Comparison of ENCODE assay signal across 8 mouse cellular contexts in genomic region chr3:142881872-142882623, GRCm38 (mm10). TPM values are rescaled to one million over a fixed set of nuclear protein-coding genes. Genes with fewer than 3 reads are reported as not detected.
DNase-seq lines count a peak whose midpoint lies in the region; ATAC-seq lines count a peak whose summit lies in the region.

TSS of gene Pkn2 (minus strand) at chr3:142882004.

- H3K9ac ChIP-seq in hindbrain, embryonic 15.5 days: peak within 1 kb of the TSS; percentile 93

- H3K4me2 ChIP-seq in hindbrain, embryonic 15.5 days: peak within 1 kb of the TSS; percentile 71

- H3K36me3 ChIP-seq in hindbrain, embryonic 15.5 days: no peaks in the 10 kb centered on the region

- H3K9me3 ChIP-seq in hindbrain, embryonic 15.5 days: no peaks in the 10 kb centered on the region

- under 1% methylated on average over 77 of the region's 84 CpGs for WGBS in hindbrain, embryonic 15.5 days

- DNase-seq in T-cell, adult 2 months (ENCODE audit: low spot score): peak; percentile 99
- peak; percentile 97 to 99 for DNase-seq in cerebellum, postnatal 36 days
- DNase-seq in frontal cortex, postnatal 36 days (ENCODE audit: low spot score in 2 of 2): peak; percentile 98
- DNase-seq in left cerebral cortex, adult 11 months (ENCODE audit: low spot score): peak; percentile 97
- DNase-seq in lung, postnatal 4 days: peak; percentile 100
- DNase-seq in retina, postnatal 7 days (ENCODE audit: low read depth, low spot score): peak; percentile 99
- DNase-seq in urinary bladder, adult 2 months (ENCODE audit: low spot score): peak; percentile 98

- H3K4me1 ChIP-seq in hindbrain, embryonic 15.5 days (replicated peaks): peaks cover 9% of the 10 kb centered on the region

- no peaks in the 10 kb centered on the region for H3K27me3 ChIP-seq in hindbrain, embryonic 15.5 days

- H3K4me3 ChIP-seq in hindbrain, embryonic 15.5 days: peak within 1 kb of the TSS; percentile 100

- peak within 1 kb of the TSS; percentile 92 for H3K27ac ChIP-seq in hindbrain, embryonic 15.5 days (replicated peaks)

- ATAC-seq in hindbrain, embryonic 15.5 days (ENCODE audit: low FRiP score, low read depth): peak; percentile 99

RNA-seq across cellular contexts. Expression of gene Pkn2, which starts in this region (rescaled TPM):
- 20.4 and 22.8 TPM in 2 replicates for polyA plus RNA-seq in hindbrain, embryonic 15.5 days (2015; fragmentation: Nextera tagmentation; extraction: Ambion mirVana)
- polyA plus RNA-seq in urinary bladder, adult 2 months (2012; rRNA removed): 26.5 and 26.6 TPM in 2 replicates

Comparison
In these comparisons a context has a peak if more than half of its experiments do, and no peak if none do; other contexts are left out.
1. Peak in every context shown above with its lines: DNase-seq, ATAC-seq, H3K4me3 ChIP-seq and H3K27ac ChIP-seq.